Mouse (Mus musculus) adrenal gland, adult 18-20 months (tissue): ENCODE measurements around the gene Tspear. TPM values are rescaled to one million over a fixed set of nuclear protein-coding genes. Genes with fewer than 3 reads are reported as not detected.
A peak's percentile ranks its signal among the peaks of the same experiment; 100 is the strongest.

Source experiments
- DNase-seq, 2 experiments: peaks; one replicate each; pipeline ENCODE4 v3.0.0; 2021 to 2022; ENCODE audit warnings: low spot score in 2 of 2
- total RNA-seq, 2 experiments: library from RNA; stranded (reverse); gene quantifications; 1 replicate in 1 of 2; 2 replicates in 1 of 2; pipeline ENCODE4 v1.2.3; 2021

Gene Tspear
- total RNA-seq, 2 experiments from 2014 or later: 0.27 to 0.51 TPM

GRCm38 (mm10) chr10:77864067-77864761, 177.8 kb downstream of the Tspear start:
- DNase-seq: peak in 1 of 2 experiments; percentile 16

DNA sequence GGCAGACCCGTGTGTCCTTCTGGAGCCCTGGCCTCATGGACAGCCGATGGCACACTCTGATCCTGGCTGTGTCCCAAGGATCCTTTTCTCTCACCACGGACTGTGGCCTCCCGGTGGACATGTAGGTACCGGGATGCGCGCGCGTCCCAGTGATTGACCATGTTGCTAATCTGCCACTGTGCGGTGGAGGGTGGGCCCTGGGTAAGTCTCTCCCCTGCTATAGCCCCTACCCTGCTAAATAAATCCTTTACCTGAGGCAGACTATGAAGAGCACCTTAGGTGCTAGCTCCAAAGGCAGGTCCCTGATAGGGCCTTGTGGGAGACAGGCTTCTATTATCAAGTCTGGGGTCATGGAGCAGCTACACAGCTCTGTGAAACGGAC, 178.4 kb downstream of the Tspear start:
- DNase-seq: no peak

GRCm38 (mm10) chr10:77867546-77867945, 181.2 kb downstream of the Tspear start:
- no peak for DNase-seq

GRCm38 (mm10) chr10:77869651-77870050, 183.3 kb downstream of the Tspear start:
- DNase-seq: no peak

GRCm38 (mm10) chr10:77878985-77879384, 192.6 kb downstream of the Tspear start:
- DNase-seq: peak in 1 of 2 experiments; percentile 27

DNA sequence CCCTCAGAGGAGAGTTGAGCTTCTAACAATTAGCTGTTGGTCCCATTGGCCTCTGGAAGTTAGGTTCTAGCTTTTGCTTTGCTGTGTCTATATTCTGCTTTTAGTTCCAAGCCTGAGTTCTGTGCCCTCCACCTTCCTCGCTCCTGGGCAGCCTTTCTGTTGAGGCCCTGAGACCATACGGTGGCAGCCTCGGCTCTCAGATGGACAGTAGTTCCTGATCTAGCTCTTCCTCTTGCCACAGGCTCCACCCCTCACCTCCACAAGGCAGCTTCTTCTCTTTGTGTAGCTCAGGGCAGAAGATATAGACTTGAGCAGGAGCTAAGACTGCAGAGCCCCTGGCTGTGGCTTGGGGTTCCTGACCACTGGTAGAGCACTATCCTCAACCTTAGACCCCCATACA, 193.9 kb downstream of the Tspear start:
- DNase-seq: no peak

DNA sequence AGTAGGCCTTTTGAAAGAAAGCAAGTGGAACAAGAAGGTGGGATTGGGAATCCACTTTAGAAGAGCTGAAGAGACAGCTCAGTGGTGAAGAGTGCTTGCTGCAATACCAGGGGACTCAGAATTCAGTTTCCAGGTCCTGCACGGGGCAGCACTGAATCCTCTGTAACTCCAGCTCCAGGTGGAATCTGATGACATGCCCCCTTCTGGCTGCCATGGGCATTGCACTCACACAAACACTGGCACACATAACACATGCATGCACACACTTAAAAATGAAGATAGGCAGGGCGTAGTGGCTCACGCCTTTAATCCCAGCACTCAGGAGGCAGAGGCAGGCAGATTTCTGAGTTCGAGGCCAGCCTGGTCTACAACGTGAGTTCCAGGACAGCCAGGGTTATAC, 196.2 kb downstream of the Tspear start:
- no peak for DNase-seq

DNA sequence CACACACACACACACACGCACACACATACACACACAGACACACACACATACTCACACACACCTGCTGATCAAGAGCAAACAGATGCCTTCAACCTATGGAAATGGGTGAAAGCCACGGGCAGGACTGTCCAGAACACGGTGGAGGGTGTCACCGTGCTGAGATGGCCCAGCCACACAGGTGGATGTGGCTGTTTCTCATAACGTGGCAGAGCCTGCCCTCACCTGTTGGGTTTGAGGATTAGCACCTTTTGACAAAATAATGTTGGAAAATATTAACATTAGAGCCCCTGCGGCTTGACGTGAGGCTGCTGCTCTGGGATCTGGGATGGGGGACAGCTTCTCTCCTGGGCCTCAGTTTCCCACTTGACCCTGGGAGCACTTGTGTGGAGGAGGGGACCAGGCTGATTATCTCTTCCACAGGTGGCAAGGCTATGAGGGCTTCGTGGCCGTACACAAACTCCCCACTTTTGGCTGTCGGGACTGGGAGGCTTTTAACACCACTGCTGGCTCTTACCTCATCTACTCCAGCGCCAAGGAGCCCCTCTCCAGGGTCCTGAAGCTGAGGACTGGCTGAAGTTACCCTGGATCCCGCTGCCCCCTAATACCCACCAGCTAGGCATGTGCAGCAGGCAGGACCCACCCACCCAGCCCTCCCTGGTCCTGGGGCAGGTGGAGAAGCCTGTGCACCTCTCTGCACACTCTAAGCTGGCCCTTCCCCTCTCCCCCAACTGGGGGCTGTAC, 199.8 kb downstream of the Tspear start:
- DNase-seq: no peak

DNA sequence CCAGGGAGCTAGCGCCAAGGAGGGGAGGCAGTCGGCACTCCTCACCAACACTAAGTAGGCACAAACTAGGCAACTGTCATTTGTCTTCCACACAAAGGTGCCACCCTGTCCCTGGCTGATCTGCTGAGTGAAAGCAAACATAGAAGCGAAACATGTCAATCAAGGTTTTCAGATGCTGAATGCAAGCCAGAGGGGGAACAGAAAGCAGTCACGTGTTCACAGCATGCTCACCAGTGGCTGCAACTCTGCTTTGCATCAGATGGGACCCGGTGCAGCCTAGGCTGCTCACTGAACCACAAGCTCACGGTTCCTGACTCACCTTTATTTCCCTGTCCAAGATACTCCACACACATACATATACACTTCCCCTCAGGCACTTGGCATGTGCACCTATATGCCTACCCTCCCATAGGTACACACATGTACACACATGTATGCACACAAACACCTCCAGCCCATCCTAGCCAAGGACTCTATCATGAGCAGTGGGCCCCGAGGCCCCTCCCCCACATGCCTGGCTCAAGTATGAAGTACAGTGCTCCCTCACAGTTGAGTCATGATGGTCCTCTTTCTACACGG, 204.7 kb downstream of the Tspear start:
- DNase-seq: no peak

DNA sequence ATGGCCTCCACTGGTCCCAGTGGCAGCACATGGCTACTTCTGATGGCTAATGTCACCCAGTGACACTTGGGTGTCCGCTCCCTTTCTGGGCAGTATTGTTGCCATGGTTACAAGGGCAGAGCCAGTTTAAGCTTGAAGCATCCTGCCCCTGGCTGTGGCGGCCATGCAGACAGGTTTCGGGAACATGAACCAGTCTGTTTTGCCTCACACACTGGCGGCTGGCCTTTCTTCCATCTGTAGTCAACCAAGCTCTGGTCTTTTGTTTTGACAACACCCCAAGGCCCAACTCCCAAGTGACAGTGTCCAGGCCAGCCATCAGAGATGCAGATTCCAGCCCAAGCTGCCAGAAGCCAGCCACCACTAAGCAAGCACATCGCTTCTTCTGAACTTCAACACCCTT, 209.2 kb downstream of the Tspear start:
- DNase-seq: no peak

DNA sequence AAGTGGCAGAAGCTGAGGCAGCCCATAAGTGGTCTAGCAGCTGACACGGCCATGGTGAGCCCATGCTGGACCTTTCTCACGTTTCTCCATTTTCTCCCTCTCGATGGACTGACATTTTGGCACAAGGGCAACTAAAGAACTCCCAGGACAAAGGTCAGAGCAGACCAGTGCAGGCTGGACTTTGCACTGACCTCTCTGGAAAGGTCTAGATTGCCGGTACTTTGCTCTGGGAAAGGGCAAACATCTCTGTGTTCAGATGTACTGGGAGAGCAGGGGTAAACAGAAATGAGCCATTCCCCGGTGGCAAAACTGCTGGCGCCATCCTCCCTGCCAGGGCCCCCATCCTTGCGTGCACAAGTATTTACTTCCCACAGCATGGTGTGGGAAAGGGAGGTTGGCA, 213.8 kb downstream of the Tspear start:
- DNase-seq: no peak

DNA sequence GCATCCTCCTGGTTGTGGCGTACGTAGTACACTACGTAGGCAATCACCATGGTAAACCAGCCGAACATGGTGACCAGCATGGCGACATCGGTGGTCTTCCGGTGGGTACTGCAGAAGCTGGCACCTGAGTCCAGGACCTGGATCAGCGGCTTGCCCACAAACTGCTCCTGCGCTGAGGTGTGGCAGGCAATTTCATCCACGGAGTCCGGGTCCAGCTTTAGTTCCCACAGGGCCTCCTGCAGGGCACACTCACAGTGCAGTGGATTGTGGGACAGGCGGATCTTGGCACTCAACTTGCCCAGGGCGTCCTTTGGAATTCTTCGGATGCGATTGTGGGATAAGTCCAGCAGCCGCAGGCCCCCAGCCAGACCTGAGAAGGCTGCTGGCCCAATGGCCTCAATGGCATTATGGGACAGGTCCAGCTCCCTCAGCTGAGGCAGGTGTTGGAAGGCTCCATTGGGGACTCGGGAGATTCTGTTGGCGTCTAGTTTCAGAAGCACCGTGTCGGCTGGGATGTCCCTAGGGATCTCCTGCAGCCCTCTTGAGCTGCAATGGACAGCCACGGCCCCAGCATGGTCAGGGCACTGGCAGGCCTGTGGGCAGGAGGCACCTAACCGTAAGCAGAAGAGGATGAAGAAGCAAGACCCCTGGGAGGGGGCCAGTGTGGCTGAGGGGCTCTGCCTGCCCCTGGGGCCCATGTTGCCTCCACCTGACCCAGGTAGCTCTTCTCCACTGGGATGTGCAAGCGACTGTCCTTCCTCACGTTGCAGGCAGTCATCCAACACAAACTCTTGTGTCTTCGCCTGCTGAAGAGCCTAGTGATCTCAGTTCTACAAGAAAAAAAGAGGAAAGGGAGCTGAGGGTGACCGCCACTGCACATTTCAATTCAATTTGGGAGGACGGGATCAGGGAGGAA, 214.8 kb downstream of the Tspear start:
- no peak for DNase-seq

DNA sequence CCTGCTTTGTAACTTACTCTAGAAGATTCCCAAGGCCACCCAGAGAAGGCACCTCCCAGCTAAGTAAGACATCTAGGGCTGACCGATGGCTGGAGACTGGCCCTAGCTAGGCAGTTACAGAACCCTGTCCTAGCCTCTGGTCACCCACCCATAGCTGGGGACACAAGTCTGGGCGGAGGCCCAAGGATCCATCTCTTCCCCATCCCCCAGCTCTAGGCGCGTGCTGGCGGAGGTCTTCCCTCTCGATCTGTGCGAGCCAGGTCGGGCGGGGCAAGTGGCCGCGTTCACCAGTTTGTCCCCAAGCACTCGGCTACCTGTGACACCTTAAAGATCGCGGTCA, 215.5 kb downstream of the Tspear start:
- no peak for DNase-seq

GRCm38 (mm10) chr10:77902211-77902893, 216.0 kb downstream of the Tspear start, which contains the start of gene Lrrc3:
Lrrc3 (minus strand) TSS chr10:77902536.
- peak; percentile 50 for DNase-seq

- peak in 1 of 2 experiments; percentile 20 for DNase-seq
These were observed 216.7 kb downstream of the Tspear start for GRCm38 (mm10) chr10:77902894-77903715.

DNA sequence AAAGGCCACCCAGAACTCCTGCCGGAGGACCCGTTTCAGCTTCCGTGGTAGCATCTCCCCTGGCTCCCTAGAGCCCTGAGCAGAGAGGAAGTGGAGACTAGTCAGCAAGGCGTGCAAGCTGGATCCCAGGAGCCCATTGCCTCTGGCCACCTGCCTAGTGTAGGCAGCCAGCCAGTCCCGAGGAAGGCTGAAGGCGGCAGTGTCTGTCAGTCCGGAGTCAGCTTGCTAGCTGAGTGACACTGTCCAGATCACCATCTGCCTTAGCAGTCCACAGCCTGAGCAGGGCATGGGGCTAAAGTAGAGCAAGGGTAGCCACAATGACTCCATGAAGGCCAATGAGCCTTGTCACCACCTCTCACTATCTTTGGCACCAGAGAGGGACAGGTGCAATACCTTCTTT, 226.2 kb downstream of the Tspear start:
- DNase-seq: peak in 1 of 2 experiments; percentile 43

DNA sequence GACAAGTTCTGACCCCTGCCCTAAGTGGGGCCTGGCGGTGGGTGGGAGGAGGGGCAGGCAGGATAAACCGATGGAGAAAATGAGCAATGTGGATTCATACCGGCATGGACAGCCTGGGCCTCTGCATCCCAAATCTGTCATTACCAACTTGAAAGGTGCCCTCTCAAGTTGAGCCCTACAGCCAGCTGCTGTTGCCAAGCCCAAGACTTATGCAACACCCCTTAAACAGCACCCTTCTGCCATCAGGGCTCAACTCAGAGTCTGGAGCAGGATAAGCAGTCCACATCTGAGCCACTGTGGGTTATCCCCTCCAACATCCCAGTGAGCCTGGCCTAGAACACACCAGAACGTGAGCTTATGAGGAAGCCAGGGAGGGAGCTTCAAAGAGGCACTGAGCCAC, 226.9 kb downstream of the Tspear start:
- DNase-seq: no peak

DNA sequence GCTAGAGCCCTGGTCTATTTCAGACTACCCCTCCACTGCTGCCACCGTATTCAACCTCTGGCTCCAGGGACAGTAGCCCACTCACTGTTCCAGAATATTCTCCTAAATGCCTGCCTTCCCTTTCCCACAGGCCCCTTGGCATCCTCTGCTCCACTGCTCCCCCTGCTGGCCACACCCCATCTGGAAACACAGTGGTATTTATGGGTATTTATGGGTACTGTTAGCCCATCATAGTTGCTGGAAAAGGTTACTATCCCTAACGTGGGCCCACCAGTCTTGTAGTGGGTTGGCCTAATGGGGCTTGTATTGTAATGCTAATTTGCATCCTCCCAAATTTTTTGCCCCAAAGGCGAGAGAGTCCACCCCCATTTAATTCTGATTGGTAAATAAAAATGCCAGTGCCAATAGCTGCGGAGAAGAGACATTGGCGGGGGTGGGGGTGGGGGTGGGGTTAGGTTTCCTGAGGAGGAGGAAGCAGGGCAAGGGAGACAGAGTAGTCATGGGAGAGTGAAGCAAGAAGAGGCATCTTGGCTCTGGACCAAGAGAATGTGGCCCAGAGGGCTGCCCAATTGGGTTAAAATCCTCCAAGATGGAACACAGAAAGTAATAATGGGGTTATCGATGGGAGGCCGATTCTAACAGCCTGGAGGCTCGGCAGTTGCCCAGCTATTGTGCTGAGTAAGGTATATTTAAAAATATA, 230.4 kb downstream of the Tspear start:
- peak; percentile 79 to 80 for DNase-seq

- no peak for DNase-seq
These were observed 234.6 kb downstream of the Tspear start for GRCm38 (mm10) chr10:77921009-77921408.
